Mouse (Mus musculus) megakaryocyte, embryonic 14.5 days (primary cell): ENCODE measurements around the gene Car10.

Experiments
- FLI1 ChIP-seq: IDR thresholded peaks from 2 replicates; pipeline ENCODE4 v1.6.1; 2012; ENCODE audit warnings: low read length, inconsistent platforms, mixed read lengths
- GATA1 ChIP-seq: IDR thresholded peaks from 3 replicates; pipeline ENCODE4 v1.6.1; 2012; ENCODE audit warnings: mixed read lengths, low read length, inconsistent platforms, borderline replicate concordance

- TF ChIP-seq GATA1 (no peak), FLI1 (no peak)
Measured at GRCm38 (mm10) chr11:93364171-93364570, 266.3 kb downstream of the Car10 start.
